Mouse (Mus musculus): ENCODE results near the gene Ppwd1. TPM values are rescaled to one million over a fixed set of nuclear protein-coding genes. Genes with fewer than 3 reads are reported as not detected.

Ppwd1 gene
- total RNA-seq, 1 experiment, result 26.2 TPM

DNA sequence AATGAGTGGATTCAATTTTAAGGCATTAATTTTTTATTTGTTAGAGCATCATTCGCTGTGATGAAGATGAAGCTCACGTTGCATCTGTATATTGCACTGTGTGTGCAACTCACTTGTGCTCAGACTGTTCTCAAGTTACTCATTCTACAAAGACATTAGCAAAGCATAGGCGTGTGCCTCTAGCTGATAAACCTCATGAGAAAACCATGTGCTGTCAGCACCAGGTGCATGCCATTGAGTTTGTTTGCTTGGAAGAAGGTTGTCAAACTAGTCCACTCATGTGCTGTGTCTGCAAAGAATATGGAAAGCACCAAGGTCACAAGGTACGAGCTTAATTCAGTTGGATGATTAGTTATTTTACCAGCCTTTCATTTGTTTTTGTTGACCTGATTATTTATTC lies 41.3 kb downstream of the Ppwd1 start:
- in situ Hi-C loops (cut with MboI; ENCODE audit: low sequenced_read_pairs in 2 of 2, unreplicated experiment in 2 of 2), result no loop called here

GRCm38 (mm10) chr13:104179176-104179888 lies 49.3 kb downstream of the Ppwd1 start:
- TF ChIP-seq ZC3H11A (IDR thresholded peaks at IDR 0.05; ENCODE audit: borderline replicate concordance, low read depth, low read length) (no peak), ZNF384 (IDR thresholded peaks at IDR 0.05; ENCODE audit: low read depth, low read length) (no peak), HCFC1 (IDR thresholded peaks at IDR 0.05; ENCODE audit: borderline replicate concordance, insufficient read depth, low read length) (no peak), CHD2 (IDR thresholded peaks at IDR 0.05; ENCODE audit: low read depth, low read length) (no peak), MAFK (IDR thresholded peaks at IDR 0.05; ENCODE audit: insufficient read depth, low read depth, low read length) (no peak)
- H3K9ac ChIP-seq (ENCODE audit: insufficient read depth, low read depth, low read length, poor library complexity, severe bottlenecking), result peak overlapping the region; percentile 99
- H3K27ac ChIP-seq (ENCODE audit: insufficient read depth, low read depth, low read length, poor library complexity, severe bottlenecking), result no peak overlapping the region
- peak overlapping the region; percentile 84 to 100 for H3K4me3 ChIP-seq (ENCODE audit: insufficient read depth in 1 of 2, low read depth in 1 of 2, low read length in 2 of 2, poor library complexity in 1 of 2, severe bottlenecking in 1 of 2)
- H3K36me3 ChIP-seq (ENCODE audit: control insufficient read depth, insufficient read depth, low read length, poor library complexity, severe bottlenecking), result peaks cover 2% of the 10 kb centered on the region
- peaks cover 0 to 2% of the 10 kb centered on the region in 2 experiments; a peak in 1 of 4 replicates for H3K4me1 ChIP-seq (ENCODE audit: control insufficient read depth in 2 of 2, insufficient read depth in 2 of 2, low read length in 2 of 2, poor library complexity in 1 of 2)
- no peak for DNase-seq (ENCODE audit: low read depth, low spot score)
- in situ Hi-C loops (cut with MboI; ENCODE audit: low sequenced_read_pairs in 2 of 2, unreplicated experiment in 2 of 2), result no loop called here
- H3K9me3 ChIP-seq (ENCODE audit: control insufficient read depth, insufficient read depth, low read depth, low read length), result no peaks in the 10 kb centered on the region

More for the DNA sequence above, 41.3 kb downstream of the Ppwd1 start:
- no peak for DNase-seq (ENCODE audit: low read depth, low spot score)
- no peak overlapping the region for H3K27ac ChIP-seq (ENCODE audit: insufficient read depth, low read depth, low read length, poor library complexity, severe bottlenecking)
- H3K4me3 ChIP-seq (ENCODE audit: insufficient read depth in 1 of 2, low read depth in 1 of 2, low read length in 2 of 2, poor library complexity in 1 of 2, severe bottlenecking in 1 of 2), result no peak overlapping the region
- no peak for TF ChIP-seq HCFC1 (IDR thresholded peaks at IDR 0.05; ENCODE audit: borderline replicate concordance, insufficient read depth, low read length)
- no peak for TF ChIP-seq ZC3H11A (IDR thresholded peaks at IDR 0.05; ENCODE audit: borderline replicate concordance, low read depth, low read length)
- TF ChIP-seq CHD2 (IDR thresholded peaks at IDR 0.05; ENCODE audit: low read depth, low read length), result no peak
- no peak for TF ChIP-seq ZNF384 (IDR thresholded peaks at IDR 0.05; ENCODE audit: low read depth, low read length)
- no peak for TF ChIP-seq MAFK (IDR thresholded peaks at IDR 0.05; ENCODE audit: insufficient read depth, low read depth, low read length)
- no peaks in the 10 kb centered on the region for H3K4me1 ChIP-seq (ENCODE audit: control insufficient read depth in 2 of 2, insufficient read depth in 2 of 2, low read length in 2 of 2, poor library complexity in 1 of 2)
- H3K9me3 ChIP-seq (ENCODE audit: control insufficient read depth, insufficient read depth, low read depth, low read length), result no peaks in the 10 kb centered on the region
- 0 out of 2 replicates have a peak, but pooled peaks cover 4% of the 10 kb centered on the region for H3K36me3 ChIP-seq (ENCODE audit: control insufficient read depth, insufficient read depth, low read length, poor library complexity, severe bottlenecking)
- H3K9ac ChIP-seq (ENCODE audit: insufficient read depth, low read depth, low read length, poor library complexity, severe bottlenecking), result no peak overlapping the region

GRCm38 (mm10) chr13:104178650-104179121 lies 50.0 kb downstream of the Ppwd1 start, which contains the start of gene Trim23:
Trim23 (plus strand) TSS chr13:104178797.
- Histone ChIP-seq H3K4me3 (ENCODE audit: insufficient read depth in 1 of 2, low read depth in 1 of 2, low read length in 2 of 2, poor library complexity in 1 of 2, severe bottlenecking in 1 of 2) (peak within 1 kb of the TSS; percentile 84 to 100), H3K4me1 (ENCODE audit: control insufficient read depth in 2 of 2, insufficient read depth in 2 of 2, low read length in 2 of 2, poor library complexity in 1 of 2) (peaks cover 0 to 2% of the 10 kb centered on the region in 2 experiments; a peak in 1 of 4 replicates), H3K9me3 (ENCODE audit: control insufficient read depth, insufficient read depth, low read depth, low read length) (no peaks in the 10 kb centered on the region), H3K36me3 (ENCODE audit: control insufficient read depth, insufficient read depth, low read length, poor library complexity, severe bottlenecking) (peaks cover 3% of the 10 kb centered on the region), H3K9ac (ENCODE audit: insufficient read depth, low read depth, low read length, poor library complexity, severe bottlenecking) (peak within 1 kb of the TSS; percentile 99), H3K27ac (ENCODE audit: insufficient read depth, low read depth, low read length, poor library complexity, severe bottlenecking) (peak within 1 kb of the TSS; percentile 89)
- no peak for TF ChIP-seq ZNF384 (IDR thresholded peaks at IDR 0.05; ENCODE audit: low read depth, low read length)
- no peak for TF ChIP-seq MAFK (IDR thresholded peaks at IDR 0.05; ENCODE audit: insufficient read depth, low read depth, low read length)
- no peak for TF ChIP-seq HCFC1 (IDR thresholded peaks at IDR 0.05; ENCODE audit: borderline replicate concordance, insufficient read depth, low read length)
- TF ChIP-seq ZC3H11A (IDR thresholded peaks at IDR 0.05; ENCODE audit: borderline replicate concordance, low read depth, low read length), result no peak
- no peak for TF ChIP-seq CHD2 (IDR thresholded peaks at IDR 0.05; ENCODE audit: low read depth, low read length)
- in situ Hi-C loops (cut with MboI; ENCODE audit: low sequenced_read_pairs in 2 of 2, unreplicated experiment in 2 of 2), result no loop called here
- DNase-seq (ENCODE audit: low read depth, low spot score), result peak; percentile 96

DNA sequence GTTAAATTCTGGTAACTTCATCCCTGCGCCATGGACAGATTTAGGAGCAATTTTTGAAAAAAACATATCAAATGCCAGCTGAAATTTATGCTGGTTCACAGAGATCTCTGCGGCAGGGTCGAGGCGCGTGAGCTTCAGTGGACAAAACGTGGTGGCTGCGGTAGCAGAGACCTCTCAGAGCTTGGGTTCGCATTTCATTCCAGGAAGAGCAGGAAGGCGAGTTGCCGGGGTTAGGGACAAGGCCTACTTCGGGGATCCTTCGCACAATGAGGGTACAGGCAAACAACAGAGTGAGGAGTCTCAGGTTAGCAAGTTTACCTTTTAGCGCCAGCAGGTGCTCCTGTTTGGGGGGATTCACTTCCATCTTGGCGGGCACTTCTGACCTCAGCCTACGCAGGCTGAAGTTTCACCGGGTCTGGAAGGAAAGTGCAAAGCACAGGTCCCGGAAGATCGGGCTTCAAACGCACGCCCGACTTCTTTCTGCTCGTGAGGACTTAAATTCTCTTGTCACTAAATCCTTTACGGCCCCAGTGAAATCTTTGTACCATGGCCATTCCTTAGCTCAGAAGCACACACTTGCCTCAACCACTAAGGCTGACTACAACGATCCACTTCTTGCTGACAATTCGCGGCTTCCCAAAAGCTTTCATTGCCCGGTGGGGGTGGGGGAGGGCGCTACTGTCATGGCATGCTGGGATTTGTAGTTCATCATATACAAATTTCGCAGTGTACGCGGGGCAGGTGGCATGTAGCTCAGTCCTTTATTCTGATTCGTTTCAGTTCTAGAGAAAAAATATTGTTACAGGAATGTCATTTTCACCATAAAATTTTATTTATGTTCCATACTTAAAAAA lies 50.6 kb downstream of the Ppwd1 start, which contains the start of gene Trappc13:
Gene Trappc13 (minus strand): TSS at position 674 of the 854 bp plus-strand sequence.
- H3K4me1 ChIP-seq (ENCODE audit: control insufficient read depth in 2 of 2, insufficient read depth in 2 of 2, low read length in 2 of 2, poor library complexity in 1 of 2), result peaks cover 0 to 2% of the 10 kb centered on the region in 2 experiments; a peak in 1 of 4 replicates
- peak within 1 kb of the TSS; percentile 84 to 100 for H3K4me3 ChIP-seq (ENCODE audit: insufficient read depth in 1 of 2, low read depth in 1 of 2, low read length in 2 of 2, poor library complexity in 1 of 2, severe bottlenecking in 1 of 2)
- in situ Hi-C loops (cut with MboI; ENCODE audit: low sequenced_read_pairs in 2 of 2, unreplicated experiment in 2 of 2), result no loop called here
- no peaks in the 10 kb centered on the region for H3K9me3 ChIP-seq (ENCODE audit: control insufficient read depth, insufficient read depth, low read depth, low read length)
- H3K27ac ChIP-seq (ENCODE audit: insufficient read depth, low read depth, low read length, poor library complexity, severe bottlenecking), result peak within 1 kb of the TSS; percentile 89
- peak; percentile 83 for DNase-seq (ENCODE audit: low read depth, low spot score)
- peak within 1 kb of the TSS; percentile 99 for H3K9ac ChIP-seq (ENCODE audit: insufficient read depth, low read depth, low read length, poor library complexity, severe bottlenecking)
- TF ChIP-seq MAFK (IDR thresholded peaks at IDR 0.05; ENCODE audit: insufficient read depth, low read depth, low read length) (no peak), ZC3H11A (IDR thresholded peaks at IDR 0.05; ENCODE audit: borderline replicate concordance, low read depth, low read length) (no peak), CHD2 (IDR thresholded peaks at IDR 0.05; ENCODE audit: low read depth, low read length) (no peak), HCFC1 (IDR thresholded peaks at IDR 0.05; ENCODE audit: borderline replicate concordance, insufficient read depth, low read length) (peak; percentile 96), ZNF384 (IDR thresholded peaks at IDR 0.05; ENCODE audit: low read depth, low read length) (peak; percentile 92)
- peaks cover 3% of the 10 kb centered on the region for H3K36me3 ChIP-seq (ENCODE audit: control insufficient read depth, insufficient read depth, low read length, poor library complexity, severe bottlenecking)
